In genomic region chr4:128615761-128616160, GRCm38 (mm10) we compare ENCODE assay signal across 22 mouse cellular contexts. TPM values are rescaled to one million over a fixed set of nuclear protein-coding genes. Genes with fewer than 3 reads are reported as not detected.
DNase-seq lines count a peak whose midpoint lies in the region; ATAC-seq and TF ChIP-seq lines count a peak whose summit lies in the region.
"Had no signal": no experiment of that assay in that cellular context is flagged by ENCODE, and none has a peak within 500 bp of the region (broad histone marks: within the 10 kb centered on the region; RNA-seq: fewer than 3 reads in every experiment).

No protein-coding gene starts in this region.

- peaks cover 40% of the 10 kb centered on the region for H3K4me1 ChIP-seq in kidney, embryonic 15.5 days
- peaks cover 43% of the 10 kb centered on the region for H3K4me1 ChIP-seq in limb, embryonic 10.5 days
- H3K4me1 ChIP-seq in small intestine, adult 2 months (ENCODE audit: control insufficient read depth, insufficient read depth, insufficient read length, low read length), result peaks cover 15% of the 10 kb centered on the region

- no peaks in the 10 kb centered on the region for H3K9me3 ChIP-seq in kidney, embryonic 15.5 days (replicated peaks)
- H3K9me3 ChIP-seq in limb, embryonic 10.5 days (replicated peaks), result no peaks in the 10 kb centered on the region
- H3K9me3 ChIP-seq: forebrain, embryonic 15.5 days; neural tube, embryonic 12.5 days had no signal

- ATAC-seq in kidney, embryonic 15.5 days (replicated peaks; ENCODE audit: low FRiP score), result no peak
- ATAC-seq: forebrain, embryonic 15.5 days; midbrain, embryonic 16.5 days had no signal

- no peak for DNase-seq in kidney, postnatal 25 days
- DNase-seq in CD4-positive, CD25-positive, alpha-beta regulatory T cell, adult 2 months (ENCODE audit: low read depth, low spot score), result peak; percentile 41
- DNase-seq in limb, embryonic 10.5 days (ENCODE audit: low spot score), result no peak
- DNase-seq in lung, postnatal 36 days, result no peak
- DNase-seq in heart, adult 11 months, result no peak
- DNase-seq in adrenal gland, adult 2 months, result no peak
- DNase-seq: adrenal gland, postnatal 36 days; heart, adult 2 months; heart, postnatal 10 days; kidney, postnatal 4 days; layer of hippocampus, postnatal 36 days; left cerebral cortex, postnatal 4 days; lung, adult 2 months; right cerebral cortex, postnatal 25 days had no signal

- no peak overlapping the region for H3K4me3 ChIP-seq in kidney, embryonic 15.5 days (replicated peaks)
- H3K4me3 ChIP-seq in limb, embryonic 10.5 days, result no peak overlapping the region
- peak overlapping the region; percentile 47 for H3K4me3 ChIP-seq in small intestine, adult 2 months (ENCODE audit: low read depth, low read length)
- H3K4me3 ChIP-seq: forebrain, embryonic 15.5 days; heart, adult 2 months; neural tube, embryonic 12.5 days had no signal

- 87% methylated on average over 13 of the region's 14 CpGs for WGBS in kidney, embryonic 15.5 days
- 91% methylated on average over 14 of the region's 14 CpGs for WGBS in limb, embryonic 10.5 days
- WGBS in small intestine, adult 2 months, result 88% methylated on average over 14 of the region's 14 CpGs

- H3K9ac ChIP-seq in kidney, embryonic 15.5 days, result no peak overlapping the region
- H3K9ac ChIP-seq: forebrain, embryonic 15.5 days; neural tube, embryonic 12.5 days had no signal

- H3K27ac ChIP-seq in kidney, embryonic 15.5 days, result peak overlapping the region; percentile 83; the same call in 1 of the 2 replicates
- 0 out of 2 replicates have a peak overlapping the region, but pooled peaks have one; percentile 2 for H3K27ac ChIP-seq in limb, embryonic 10.5 days
- H3K27ac ChIP-seq in small intestine, adult 2 months (ENCODE audit: insufficient read depth, low read depth, low read length), result peak overlapping the region; percentile 45; the same call in 1 of the 2 replicates
- H3K27ac ChIP-seq: forebrain, embryonic 15.5 days; heart, adult 2 months; macrophage; neural tube, embryonic 12.5 days; stomach, postnatal 0 days had no signal

- no peaks in the 10 kb centered on the region for H3K36me3 ChIP-seq in kidney, embryonic 15.5 days
- H3K36me3 ChIP-seq in limb, embryonic 10.5 days, result no peaks in the 10 kb centered on the region
- no peaks in the 10 kb centered on the region for H3K36me3 ChIP-seq in small intestine, adult 2 months (ENCODE audit: control insufficient read depth, insufficient read depth, low read length)
- H3K36me3 ChIP-seq: forebrain, embryonic 15.5 days; neural tube, embryonic 12.5 days had no signal

- H3K4me2 ChIP-seq in kidney, embryonic 15.5 days, result peak overlapping the region; percentile 3; the same call in 1 of the 2 replicates
- H3K4me2 ChIP-seq: forebrain, embryonic 15.5 days; neural tube, embryonic 12.5 days had no signal

- H3K27me3 ChIP-seq in kidney, embryonic 15.5 days, result no peaks in the 10 kb centered on the region
- peaks cover 14% of the 10 kb centered on the region; the same call in 1 of the 2 replicates for H3K27me3 ChIP-seq in limb, embryonic 10.5 days (ENCODE audit: low read depth, poor library complexity, severe bottlenecking)
- no peaks in the 10 kb centered on the region for H3K27me3 ChIP-seq in small intestine, adult 2 months (ENCODE audit: control insufficient read depth, insufficient read depth, low read length)
- H3K27me3 ChIP-seq: forebrain, embryonic 15.5 days had no signal

- no peak for TF ChIP-seq POLR2A in small intestine, adult 2 months (IDR thresholded peaks at IDR 0.05; ENCODE audit: low read depth, low read length)

- no peak for TF ChIP-seq CTCF in small intestine, adult 2 months (IDR thresholded peaks at IDR 0.05; ENCODE audit: extremely low read depth, insufficient read length, insufficient replicate concordance, low read depth, low read length)

RNA-seq across cellular contexts. Expression of gene Tlr12, which starts 2.7 kb away (rescaled TPM):
- 2.6 and 2.9 TPM in 2 replicates for polyA plus RNA-seq in kidney, embryonic 15.5 days (2015; fragmentation: Nextera tagmentation; extraction: Ambion mirVana)
- polyA plus RNA-seq in limb, embryonic 10.5 days (2016; fragmentation: Nextera tagmentation; extraction: Ambion mirVana), result 0.87 and 1.3 TPM in 2 replicates
- polyA plus RNA-seq in small intestine, adult 2 months (2012; rRNA removed), result 3.5 and 6.1 TPM in 2 replicates
- total RNA-seq in adrenal gland, adult 2 months (2021), result 1 to 10 TPM in 1 of 2 experiments, under 1 TPM in 1; 0.46 to 1.0 TPM
- 0.97 and 1.5 TPM in 2 replicates for polyA plus RNA-seq in adrenal gland, adult 2 months (2012; rRNA removed)
- total RNA-seq: MEL had no signal

RNA-seq across cellular contexts. Expression of gene Zscan20, which starts 5.9 kb away (rescaled TPM):
- 5.7 and 6.0 TPM in 2 replicates for polyA plus RNA-seq in kidney, embryonic 15.5 days (2015; fragmentation: Nextera tagmentation; extraction: Ambion mirVana)
- polyA plus RNA-seq in limb, embryonic 10.5 days (2016; fragmentation: Nextera tagmentation; extraction: Ambion mirVana), result 7.0 and 7.5 TPM in 2 replicates
- 0.69 and 1.6 TPM in 2 replicates for polyA plus RNA-seq in small intestine, adult 2 months (2012; rRNA removed)
- total RNA-seq in adrenal gland, adult 2 months (2021), result 1 to 10 TPM; 3.9 to 5.1 TPM
- 1.4 and 1.6 TPM in 2 replicates for polyA plus RNA-seq in adrenal gland, adult 2 months (2012; rRNA removed)

RNA-seq across cellular contexts. Expression of gene Phc2, which starts 38.7 kb away (rescaled TPM):
- 40.3 and 45.5 TPM in 2 replicates for polyA plus RNA-seq in kidney, embryonic 15.5 days (2015; fragmentation: Nextera tagmentation; extraction: Ambion mirVana)
- polyA plus RNA-seq in limb, embryonic 10.5 days (2016; fragmentation: Nextera tagmentation; extraction: Ambion mirVana), result 71.1 and 76.8 TPM in 2 replicates
- 42.0 and 83.8 TPM in 2 replicates for polyA plus RNA-seq in small intestine, adult 2 months (2012; rRNA removed)
- 10 to 100 TPM; 72.6 to 91.6 TPM for total RNA-seq in adrenal gland, adult 2 months (2021)
- polyA plus RNA-seq in adrenal gland, adult 2 months (2012; rRNA removed), result 84.0 and 89.4 TPM in 2 replicates

Comparison
In these comparisons a context has a peak if more than half of its experiments do, and no peak if none do; other contexts are left out.
1. H3K27ac ChIP-seq: peak in every context shown above with its lines; median percentile 83 in kidney, embryonic 15.5 days; 45 in small intestine, adult 2 months; 2 in limb, embryonic 10.5 days.